Mouse (Mus musculus) forebrain, embryonic 10.5 days (tissue): Measurements from ENCODE around the gene 1700029F12Rik. TPM values are rescaled to one million over a fixed set of nuclear protein-coding genes. Genes with fewer than 3 reads are reported as not detected.

Experiments
- DNase-seq: peaks from one replicate; pipeline ENCODE4 v3.0.0-alpha.2; 2017; ENCODE audit warnings: low spot score; ENCODE audit errors: extremely low spot score
- H3K27ac ChIP-seq: fragments of 300-500 bp; sonication (generic); 2 replicates; pipeline ENCODE4 v1.5.1; 2016; ENCODE audit warnings: mild to moderate bottlenecking
- H3K27me3 ChIP-seq: fragments of 300-500 bp; sonication (generic); 2 replicates; pipeline ENCODE4 v1.6.1; 2016; ENCODE audit warnings: mild to moderate bottlenecking; ENCODE audit not compliant: poor library complexity, severe bottlenecking
- H3K36me3 ChIP-seq: fragments of 300-500 bp; sonication (generic); replicated peaks from 2 replicates; pipeline ENCODE4 v1.6.1; 2016; ENCODE audit warnings: mild to moderate bottlenecking, moderate library complexity
- H3K4me1 ChIP-seq: fragments of 300-500 bp; sonication (generic); 2 replicates; pipeline ENCODE4 v1.6.1; 2016
- H3K4me3 ChIP-seq: fragments of 300-500 bp; sonication (generic); 2 replicates; pipeline ENCODE4 v1.5.1; 2016; ENCODE audit warnings: mild to moderate bottlenecking, moderate library complexity
- H3K9me3 ChIP-seq: fragments of 300-500 bp; sonication (generic); 2 replicates; pipeline ENCODE4 v1.6.1; 2016; ENCODE audit warnings: mild to moderate bottlenecking, moderate library complexity
- WGBS: fragments of 180-500 bp; shearing (Covaris S2); methylation state at CpG from one replicate; pipeline ENCODE4 v1.1.7; 2016; 5-methylcytosine and 5-hydroxymethylcytosine counted together
- polyA plus RNA-seq: library from polyadenylated mRNA; unstranded; fragments of >200 nt; fragmentation: Nextera tagmentation; extraction: Ambion mirVana; gene quantifications from 2 replicates; pipeline ENCODE4 v1.2.1, GENCODE M21; 2016

The 1700029F12Rik gene
- polyA plus RNA-seq, 1 experiment from 2014 or later = not detected

DNA sequence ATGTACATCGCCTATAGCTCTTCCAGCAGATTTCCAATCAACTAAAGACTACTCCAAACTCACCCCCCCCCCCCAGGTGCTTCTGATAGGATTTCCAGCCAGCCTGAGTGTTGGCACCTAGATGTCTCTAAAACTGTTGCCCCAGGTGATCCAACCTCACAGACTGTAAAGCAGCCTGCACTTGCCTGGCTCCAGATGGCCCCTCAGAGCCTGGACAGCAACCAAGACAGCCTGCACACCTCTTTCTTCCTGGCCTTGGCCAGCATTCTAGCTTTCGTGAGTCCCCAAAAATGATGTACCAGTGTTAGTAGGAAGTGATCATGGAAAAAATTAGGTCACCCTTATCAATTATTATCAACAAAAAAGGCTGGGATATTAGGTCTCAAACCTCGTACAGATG is 16.5 kb downstream of the 1700029F12Rik start:
- Histone ChIP-seq H3K4me1 (no peaks in the 10 kb centered on the region), H3K36me3 (no peaks in the 10 kb centered on the region), H3K9me3 (no peaks in the 10 kb centered on the region), H3K27me3 (no peaks in the 10 kb centered on the region), H3K27ac (no peak overlapping the region), H3K4me3 (no peak overlapping the region)
- WGBS = 89% methylated on average over 3 of the region's 3 CpGs
- DNase-seq = no peak

DNA sequence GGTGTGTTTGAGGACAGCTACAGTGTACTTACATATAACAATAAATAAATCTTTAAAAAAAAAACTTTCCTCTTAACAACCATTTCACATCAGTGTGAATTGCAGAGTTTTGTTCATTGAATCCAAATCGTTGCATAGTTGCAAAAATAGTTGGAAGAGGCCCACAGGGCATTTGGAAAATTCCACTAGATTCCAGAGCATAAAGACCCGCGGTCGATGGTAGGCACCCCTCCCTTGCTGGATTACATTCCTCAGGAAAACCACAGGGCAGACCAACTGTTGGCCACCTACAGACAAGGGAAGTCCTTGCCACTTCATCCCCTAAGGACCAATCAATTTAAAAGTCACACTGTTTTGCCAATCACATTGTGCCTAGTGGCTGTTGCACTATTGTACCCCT is 19.8 kb downstream of the 1700029F12Rik start:
- Histone ChIP-seq H3K9me3 (no peaks in the 10 kb centered on the region), H3K36me3 (no peaks in the 10 kb centered on the region), H3K4me1 (no peaks in the 10 kb centered on the region), H3K27me3 (no peaks in the 10 kb centered on the region), H3K27ac (no peak overlapping the region), H3K4me3 (no peak overlapping the region)
- DNase-seq = no peak
- 88% methylated on average over 4 of the region's 4 CpGs for whole genome bisulfite sequencing

DNA sequence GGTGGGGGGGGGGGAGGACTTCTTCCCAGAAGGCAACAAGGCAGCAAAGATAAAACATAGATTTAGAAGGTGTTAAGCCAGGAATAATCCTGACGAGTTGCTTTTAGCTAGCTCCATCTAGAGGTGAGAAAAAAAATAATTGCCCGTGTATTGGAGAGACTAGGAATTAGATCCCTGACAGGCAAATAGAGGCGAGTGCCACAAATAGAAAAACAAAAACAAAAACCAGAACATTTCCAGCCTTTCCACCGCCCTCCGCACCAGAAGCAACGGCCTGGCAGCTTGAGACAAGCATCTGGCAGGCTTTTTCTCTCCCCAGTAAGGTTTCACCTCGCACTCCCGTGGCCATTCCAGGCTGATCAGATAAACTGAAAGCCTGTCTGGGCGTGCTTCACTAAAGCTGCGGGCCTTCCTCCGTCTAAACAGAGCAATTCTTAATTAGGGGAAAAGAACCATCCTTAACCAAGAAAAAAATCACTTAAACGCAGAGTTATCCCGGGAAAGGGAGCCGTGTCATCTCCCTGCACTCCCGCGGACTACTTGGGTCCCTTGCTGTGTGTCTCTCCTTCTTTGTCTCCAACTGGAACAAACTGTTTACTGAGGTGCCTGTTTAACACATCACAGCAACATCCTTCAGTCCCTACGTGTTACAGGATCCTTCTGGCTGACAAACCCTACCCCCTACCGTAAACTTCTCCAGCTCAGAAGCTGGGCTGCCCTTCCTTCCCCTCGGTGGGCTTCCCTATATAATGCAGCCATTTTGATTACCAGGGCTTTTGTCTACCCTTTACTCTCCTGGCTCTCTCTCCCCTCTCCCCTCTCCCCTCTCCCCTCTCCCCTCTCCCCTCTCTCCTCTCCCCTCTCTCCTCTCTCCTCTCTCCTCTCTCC is 25.7 kb downstream of the 1700029F12Rik start:
- DNase-seq = peak; percentile 56
- H3K9me3 ChIP-seq = no peaks in the 10 kb centered on the region
- peaks cover 18% of the 10 kb centered on the region for H3K4me1 ChIP-seq
- peak overlapping the region; percentile 82 for H3K27ac ChIP-seq
- WGBS = 3% methylated on average over 19 of the region's 19 CpGs
- peak overlapping the region; percentile 56 for H3K4me3 ChIP-seq
- H3K27me3 ChIP-seq = peaks cover 10% of the 10 kb centered on the region
- H3K36me3 ChIP-seq = no peaks in the 10 kb centered on the region

DNA sequence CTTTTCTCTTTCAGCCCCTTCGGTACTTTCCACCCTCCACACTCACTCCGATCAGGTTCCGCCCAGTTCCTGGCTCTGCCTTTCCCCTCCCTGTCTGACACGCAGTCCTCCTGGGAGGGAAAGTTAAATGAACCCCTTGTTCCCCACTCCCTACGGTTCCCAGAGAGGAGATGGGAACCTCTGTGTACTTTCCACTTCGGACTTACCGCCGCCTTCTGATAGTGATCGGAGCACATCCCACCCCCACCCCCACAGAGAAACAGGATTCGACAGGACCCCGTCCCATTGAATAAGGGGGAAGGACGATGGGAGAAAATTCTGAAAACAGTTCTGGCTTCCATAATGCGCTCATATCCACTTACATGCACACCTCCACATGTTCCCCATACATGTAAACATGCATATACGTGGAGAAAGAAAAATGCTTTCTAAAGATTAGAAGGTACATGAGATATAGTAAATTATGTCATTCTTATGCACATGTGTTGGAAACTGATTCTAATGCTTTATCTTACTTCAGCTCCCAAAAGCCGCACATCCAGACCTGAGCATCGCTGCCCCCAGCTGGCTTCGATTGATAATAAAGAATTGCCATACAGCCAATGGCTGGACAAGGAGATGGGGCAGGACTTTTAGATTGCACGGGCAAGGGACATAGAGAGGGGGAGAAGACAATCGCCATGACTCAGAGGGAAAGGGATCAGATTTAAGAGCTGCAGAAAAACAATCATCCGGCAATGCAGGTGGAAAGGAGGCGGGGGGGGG is 26.5 kb downstream of the 1700029F12Rik start:
- H3K36me3 ChIP-seq = no peaks in the 10 kb centered on the region

DNA sequence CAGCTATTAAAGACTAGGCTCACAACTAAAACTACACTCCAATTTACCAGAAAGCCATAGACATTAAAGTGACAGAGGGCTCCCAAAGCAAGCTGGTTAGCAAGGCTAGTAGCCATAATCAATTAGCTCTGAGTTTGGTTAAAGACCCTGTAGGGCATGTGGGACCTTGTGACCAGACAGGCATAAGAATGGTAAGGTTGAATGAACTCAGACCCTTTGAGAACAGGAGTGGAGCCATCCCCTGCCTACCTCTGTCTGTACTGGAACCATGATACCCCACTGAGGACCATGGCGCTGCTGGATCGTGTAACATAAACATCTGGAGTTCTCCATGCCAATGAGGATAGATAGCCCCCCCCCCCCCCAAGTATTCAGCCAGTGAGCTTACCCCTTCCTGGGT is 27.4 kb downstream of the 1700029F12Rik start:
- no peak for DNase-seq
- Histone ChIP-seq H3K27ac (no peak overlapping the region), H3K9me3 (no peaks in the 10 kb centered on the region), H3K4me1 (peaks cover 18% of the 10 kb centered on the region), H3K27me3 (peaks cover 10% of the 10 kb centered on the region), H3K4me3 (peak overlapping the region; percentile 56), H3K36me3 (no peaks in the 10 kb centered on the region)
- WGBS = 34% methylated on average over 2 of the region's 2 CpGs

More for the DNA sequence above, 26.5 kb downstream of the 1700029F12Rik start:
- DNase-seq = peak; percentile 19
- Histone ChIP-seq H3K9me3 (no peaks in the 10 kb centered on the region), H3K27me3 (peaks cover 10% of the 10 kb centered on the region), H3K27ac (peak overlapping the region; percentile 82), H3K4me1 (peaks cover 18% of the 10 kb centered on the region), H3K4me3 (peak overlapping the region; percentile 56)
- 3% methylated on average over 19 of the region's 21 CpGs for WGBS

DNA sequence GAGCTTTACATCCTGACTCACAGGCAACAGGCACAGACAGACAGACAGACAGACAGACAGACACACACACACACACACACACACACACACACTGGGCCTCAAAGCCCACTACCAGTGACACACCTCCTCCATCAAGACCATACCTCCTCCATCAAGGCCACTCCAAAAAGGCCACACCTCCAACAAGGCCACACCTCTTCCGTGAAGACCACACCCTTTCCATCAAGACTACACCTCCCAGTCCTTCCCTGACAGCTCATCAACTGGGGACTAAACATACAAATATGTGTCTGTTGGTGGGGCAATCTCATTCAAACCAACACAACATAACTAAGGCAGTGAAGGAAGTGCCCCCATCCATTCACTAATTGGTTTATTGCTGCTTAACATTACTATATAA is 37.1 kb downstream of the 1700029F12Rik start:
- WGBS = 71% methylated on average over 1 of the region's 1 CpGs
- H3K4me3 ChIP-seq = no peak overlapping the region
- no peak overlapping the region for H3K27ac ChIP-seq
- H3K27me3 ChIP-seq = no peaks in the 10 kb centered on the region
- H3K36me3 ChIP-seq = no peaks in the 10 kb centered on the region
- H3K9me3 ChIP-seq = no peaks in the 10 kb centered on the region
- H3K4me1 ChIP-seq = peaks cover 7% of the 10 kb centered on the region
- no peak for DNase-seq

DNA sequence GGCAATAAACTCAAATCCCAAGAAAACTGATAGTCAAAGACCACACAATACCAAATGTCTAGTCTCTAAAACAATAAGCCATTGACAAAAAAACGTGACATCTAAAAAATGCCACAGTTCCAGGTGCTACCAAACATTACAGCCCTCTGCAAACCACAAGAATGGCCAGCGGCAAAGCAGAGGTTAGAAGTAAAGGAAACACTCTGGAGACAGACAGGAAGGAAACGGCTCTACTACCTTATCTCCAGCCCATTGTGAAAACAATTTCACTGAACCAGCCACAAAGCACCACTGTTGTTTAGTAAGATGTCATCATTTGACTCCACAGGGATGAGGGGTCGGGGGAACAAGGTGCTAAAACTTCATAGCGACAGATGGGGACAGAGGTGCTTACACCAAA is 38.9 kb downstream of the 1700029F12Rik start:
- Histone ChIP-seq H3K27ac (no peak overlapping the region), H3K4me3 (no peak overlapping the region), H3K9me3 (no peaks in the 10 kb centered on the region), H3K4me1 (peaks cover 7% of the 10 kb centered on the region), H3K36me3 (no peaks in the 10 kb centered on the region), H3K27me3 (no peaks in the 10 kb centered on the region)
- DNase-seq = no peak
- 77% methylated on average over 5 of the region's 5 CpGs for WGBS

DNA sequence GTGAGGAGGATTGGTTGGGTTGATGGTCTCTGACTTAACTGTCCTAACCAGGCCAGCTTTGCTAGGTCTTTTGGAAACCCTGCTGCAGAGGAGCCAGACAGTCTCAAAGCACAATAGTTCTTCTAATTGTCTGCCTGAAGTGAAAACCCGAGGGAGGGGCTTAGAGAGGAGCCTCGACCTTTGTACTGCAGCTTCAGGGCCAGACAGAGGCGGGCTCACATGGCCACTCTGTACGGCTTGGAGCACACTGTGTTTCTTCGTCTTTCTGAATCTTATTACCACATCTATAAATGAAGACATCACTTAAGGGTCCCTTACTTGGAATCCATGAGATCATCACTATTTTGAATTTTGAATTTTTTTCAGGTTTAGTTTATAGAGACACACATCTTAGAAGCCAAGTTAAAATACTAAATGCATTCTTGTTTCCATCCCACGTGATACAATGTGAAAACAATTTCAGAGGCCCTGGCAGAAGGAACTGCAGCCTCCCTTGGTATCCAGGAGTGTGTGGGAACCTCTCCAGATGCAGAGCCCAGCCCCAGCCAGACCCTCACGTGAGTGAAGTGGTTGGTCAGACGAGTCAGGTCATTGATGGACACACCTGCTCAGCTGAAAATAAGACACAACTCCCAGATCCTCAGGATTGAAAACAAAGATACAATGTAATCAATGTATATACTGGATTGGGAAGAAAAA is 40.7 kb downstream of the 1700029F12Rik start:
- Histone ChIP-seq H3K9me3 (no peaks in the 10 kb centered on the region), H3K27me3 (no peaks in the 10 kb centered on the region), H3K4me3 (no peak overlapping the region), H3K27ac (no peak overlapping the region), H3K36me3 (no peaks in the 10 kb centered on the region), H3K4me1 (peaks cover 7% of the 10 kb centered on the region)
- WGBS = 42% methylated on average over 8 of the region's 8 CpGs
- DNase-seq = no peak

DNA sequence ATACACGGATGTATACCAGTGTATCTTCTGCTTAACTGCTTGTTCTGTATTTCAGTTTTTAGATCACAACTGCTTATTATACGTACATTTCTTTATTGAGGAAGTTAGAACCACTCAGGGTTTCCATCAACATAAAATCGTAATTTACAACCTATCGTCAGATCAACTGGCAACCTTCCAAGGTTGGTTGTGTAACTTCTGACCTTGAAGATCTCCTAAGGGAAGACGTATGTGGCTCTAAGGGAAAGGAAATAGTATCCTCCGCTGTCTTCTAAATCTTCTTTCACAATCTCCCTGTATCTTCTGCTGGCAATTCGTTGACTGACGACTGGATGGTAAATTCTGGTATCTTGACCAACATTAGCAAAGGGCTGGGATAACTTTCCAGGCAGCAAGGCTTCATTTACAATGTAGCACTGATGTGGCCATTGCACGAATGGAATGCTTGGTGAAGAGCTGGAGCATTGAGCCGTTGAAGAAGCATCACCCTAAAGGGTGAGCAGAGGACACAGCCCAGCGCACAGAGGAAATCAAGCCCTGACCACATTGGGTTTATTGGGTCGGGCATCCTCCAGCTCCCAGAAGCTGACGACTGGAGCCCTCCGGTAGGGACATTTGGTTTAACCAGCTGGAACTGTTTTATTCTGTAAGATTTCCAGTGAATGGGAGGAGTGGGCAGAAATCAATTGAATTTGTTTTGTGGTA is 43.4 kb downstream of the 1700029F12Rik start:
- 87% methylated on average over 14 of the region's 14 CpGs for WGBS
- Histone ChIP-seq H3K4me1 (peaks cover 11% of the 10 kb centered on the region), H3K4me3 (no peak overlapping the region), H3K36me3 (no peaks in the 10 kb centered on the region), H3K9me3 (no peaks in the 10 kb centered on the region), H3K27me3 (no peaks in the 10 kb centered on the region), H3K27ac (no peak overlapping the region)
- no peak for DNase-seq

DNA sequence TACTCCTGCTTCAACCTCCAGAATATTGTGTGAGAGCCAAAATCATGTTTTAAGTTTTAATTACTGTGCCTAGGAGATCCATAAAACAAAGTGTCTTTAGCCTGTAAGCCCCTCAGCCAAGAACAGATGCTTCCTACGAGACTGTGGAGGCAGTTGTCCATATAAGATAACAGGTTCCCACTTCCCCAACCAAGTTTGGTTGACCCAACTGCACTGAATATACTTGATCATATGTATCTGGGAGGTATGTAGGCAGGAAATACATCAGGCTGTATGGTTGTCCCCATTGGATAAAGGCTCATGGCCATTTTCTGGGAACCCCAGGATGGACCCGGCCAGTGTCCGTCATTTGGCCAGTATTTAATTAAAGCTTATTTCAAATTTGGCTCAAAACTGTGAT is 44.1 kb downstream of the 1700029F12Rik start:
- WGBS = 90% methylated on average over 3 of the region's 3 CpGs
- no peaks in the 10 kb centered on the region for H3K27me3 ChIP-seq
- no peak overlapping the region for H3K27ac ChIP-seq
- no peaks in the 10 kb centered on the region for H3K36me3 ChIP-seq
- H3K4me3 ChIP-seq = no peak overlapping the region
- H3K4me1 ChIP-seq = peaks cover 16% of the 10 kb centered on the region
- no peaks in the 10 kb centered on the region for H3K9me3 ChIP-seq
- no peak for DNase-seq

DNA sequence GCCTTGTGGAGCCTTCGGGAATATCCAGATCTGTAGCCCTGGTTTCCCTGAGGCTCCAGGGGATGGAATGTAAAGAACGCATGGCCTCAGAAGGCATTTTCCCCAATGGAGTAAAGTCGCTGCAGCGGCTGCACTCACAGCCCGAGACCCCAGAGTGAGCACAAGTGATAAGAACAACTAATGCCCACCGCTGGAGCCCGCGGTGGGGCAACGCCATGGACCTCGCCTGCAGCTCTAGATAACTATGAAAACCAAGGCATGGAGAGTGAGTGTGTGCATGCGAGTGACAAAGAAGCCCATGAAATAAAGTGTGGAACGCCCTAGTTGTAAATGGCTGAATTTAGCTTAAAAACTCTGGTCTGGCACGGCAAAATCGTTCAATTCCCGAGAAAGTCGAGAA is 45.0 kb downstream of the 1700029F12Rik start:
- Histone ChIP-seq H3K27ac (no peak overlapping the region), H3K9me3 (no peaks in the 10 kb centered on the region), H3K36me3 (no peaks in the 10 kb centered on the region), H3K4me1 (peaks cover 16% of the 10 kb centered on the region), H3K27me3 (no peaks in the 10 kb centered on the region), H3K4me3 (no peak overlapping the region)
- WGBS = 96% methylated on average over 16 of the region's 16 CpGs
- DNase-seq = no peak

DNA sequence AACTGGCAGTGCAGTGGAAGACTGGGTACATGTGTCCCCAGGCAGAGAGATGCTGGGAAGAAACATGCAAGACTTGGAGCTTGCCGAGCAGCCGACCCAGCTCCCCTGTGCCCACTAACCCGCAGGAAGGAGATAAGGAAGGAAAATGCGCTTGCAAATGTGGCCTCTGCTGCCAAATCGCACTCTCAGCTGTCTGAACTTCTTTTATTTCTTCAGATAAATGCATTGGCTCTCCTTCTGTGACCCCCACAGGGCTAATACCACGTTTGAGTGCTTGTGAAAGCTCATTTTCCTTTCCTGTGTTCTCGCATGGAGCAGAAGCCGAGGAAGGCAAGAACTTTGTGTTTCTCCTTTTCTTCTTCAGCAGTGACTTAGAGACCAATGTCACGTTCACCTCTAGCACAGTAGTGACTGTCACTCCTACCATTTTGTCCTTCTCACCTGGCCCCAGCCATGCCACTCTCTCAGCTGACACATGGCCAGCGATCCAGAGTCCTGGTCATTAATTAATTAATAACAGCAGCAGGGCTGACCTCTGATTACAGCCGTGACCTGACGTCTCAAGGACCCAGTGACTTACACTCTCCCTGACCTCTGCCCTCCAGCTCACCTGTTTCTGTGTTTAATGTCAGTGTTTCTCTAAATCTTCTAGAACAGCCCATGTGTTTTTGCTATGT is 48.4 kb downstream of the 1700029F12Rik start:
- H3K36me3 ChIP-seq = no peaks in the 10 kb centered on the region
- no peaks in the 10 kb centered on the region for H3K9me3 ChIP-seq
- no peak overlapping the region for H3K27ac ChIP-seq
- H3K4me3 ChIP-seq = no peak overlapping the region
- no peak for DNase-seq
- 76% methylated on average over 12 of the region's 12 CpGs for WGBS
- no peaks in the 10 kb centered on the region for H3K27me3 ChIP-seq
- peaks cover 19% of the 10 kb centered on the region for H3K4me1 ChIP-seq
